Mouse (Mus musculus): Measurements from ENCODE around the gene Mup8.
"Not testable (repeated sequence)": the region's sequence is repeated elsewhere in the genome, so short reads cannot be mapped to it uniquely, and the experiment has no call there.

Mup8 gene

DNA sequence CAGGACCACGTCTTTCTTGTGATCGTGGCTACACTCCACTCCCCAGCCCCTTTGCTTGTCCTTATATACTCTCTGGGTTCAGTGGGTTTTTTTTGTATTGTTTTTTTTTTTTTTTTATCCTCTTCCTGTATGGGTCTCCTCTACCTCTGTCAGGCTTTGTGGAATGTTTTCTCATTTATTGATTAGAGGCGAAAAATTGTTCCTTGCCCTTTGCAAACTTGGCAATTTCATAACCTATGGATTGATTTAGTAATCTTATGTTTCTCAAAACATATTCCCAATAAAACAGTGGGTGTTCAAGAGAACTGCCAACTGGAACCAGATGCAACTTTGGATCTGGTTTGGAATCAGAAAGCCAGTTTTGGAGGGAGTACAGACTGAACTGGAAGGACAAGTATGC lies at the start of gene Mup8:
Mup8 (minus strand) TSS at position 101 of the 400 bp plus-strand sequence.
- not testable (repeated sequence) for DNase-seq (ENCODE audit: extremely low read depth, low read depth)

GRCm38 (mm10) chr4:60265977-60266770 lies 43.8 kb upstream of the Mup8 start:
- not testable (repeated sequence) for DNase-seq (ENCODE audit: extremely low read depth, low read depth)

- not testable (repeated sequence) for DNase-seq (ENCODE audit: extremely low read depth, low read depth)
These were observed 40.3 kb upstream of the Mup8 start for GRCm38 (mm10) chr4:60262706-60263105.

Measured in MEL-GATA-1-ER (cell line).